Mouse (Mus musculus) lung, postnatal 14 days (tissue): Measurements from ENCODE around the gene Egln2.
A peak's percentile ranks its signal among the peaks of the same experiment; 100 is the strongest.

ENCODE experiments used
- DNase-seq: peaks from one replicate; pipeline ENCODE4 v3.0.0; 2021

Gene Egln2

DNA sequence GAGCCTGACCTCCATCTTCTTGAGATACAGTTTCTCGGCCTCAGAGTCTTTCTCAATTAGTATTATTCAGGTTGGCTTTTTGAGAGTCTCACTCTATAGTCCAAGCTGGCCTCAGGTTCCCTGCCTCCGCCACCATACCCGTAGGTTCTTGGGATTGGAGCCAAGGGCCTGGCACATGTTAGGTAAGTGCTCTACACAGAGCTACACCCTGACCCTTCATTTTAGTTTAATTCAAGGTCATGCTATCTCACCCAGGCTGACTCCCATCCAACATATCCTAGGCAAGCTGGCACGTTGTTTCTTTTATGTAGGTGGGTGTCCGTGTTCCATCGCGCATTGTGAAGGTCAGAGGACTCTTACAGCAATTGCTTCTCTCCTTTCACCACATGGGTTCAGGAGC is 8.3 kb upstream of the Egln2 start:
- no peak for DNase-seq

DNA sequence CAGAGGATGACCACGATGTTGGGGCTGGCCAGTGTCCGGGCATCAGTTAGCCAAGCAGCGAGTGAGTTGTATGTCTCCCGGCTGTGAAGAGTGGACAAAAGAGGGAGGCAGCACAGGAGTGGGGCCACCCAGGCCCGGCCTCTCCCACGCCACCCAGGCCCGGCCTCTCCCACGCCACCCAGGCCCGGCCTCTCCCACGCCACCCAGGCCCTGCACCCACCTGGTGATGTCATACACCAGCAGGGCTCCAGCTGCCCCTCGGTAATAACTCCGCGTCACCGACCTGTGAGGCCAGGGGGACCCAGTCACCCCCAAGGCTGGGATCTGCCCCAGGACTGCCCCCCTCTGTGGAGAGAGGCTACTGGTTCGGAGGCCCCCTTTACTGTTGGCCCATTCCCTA is 7.9 kb upstream of the Egln2 start:
- no peak for DNase-seq

DNA sequence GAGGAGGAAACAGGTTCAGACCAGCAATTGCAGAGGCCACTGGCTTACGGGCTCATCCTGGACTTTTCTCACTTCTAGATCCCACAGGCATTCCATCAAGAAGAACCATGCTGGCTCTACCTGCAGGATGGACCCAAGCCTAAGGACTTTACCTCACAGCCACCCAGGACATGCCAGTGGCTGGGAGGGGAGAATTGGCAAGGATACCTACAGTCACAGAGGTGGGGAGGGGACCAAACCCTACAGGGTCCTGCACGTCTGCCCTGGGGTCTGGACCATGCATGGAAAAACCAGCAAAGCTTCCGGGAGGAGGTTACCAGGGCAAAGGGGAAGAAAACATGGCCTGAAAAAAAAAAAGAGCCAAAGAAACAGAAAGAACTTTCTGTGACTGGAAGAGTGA is 4.4 kb upstream of the Egln2 start:
- DNase-seq, result no peak

DNA sequence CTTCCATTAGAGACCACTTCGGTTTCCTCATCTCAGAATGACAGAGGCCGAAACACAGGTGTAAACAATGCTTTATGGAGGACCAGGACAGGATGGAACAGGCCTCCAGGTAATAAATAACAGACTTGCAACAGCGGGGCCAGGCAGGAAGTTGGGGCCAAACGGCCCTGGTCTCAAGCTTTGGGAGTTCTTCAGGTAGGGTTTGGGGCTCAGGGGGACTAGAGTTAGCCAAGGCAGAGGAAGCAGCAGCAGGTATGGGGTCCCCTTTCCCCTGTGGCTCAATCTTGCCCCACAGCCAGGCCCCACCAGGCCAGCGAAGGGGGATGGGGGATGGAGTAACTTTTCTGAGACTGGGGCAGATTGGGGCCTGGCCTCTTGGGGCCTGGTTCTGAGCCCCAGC is 1.8 kb upstream of the Egln2 start:
- no peak for DNase-seq

DNA sequence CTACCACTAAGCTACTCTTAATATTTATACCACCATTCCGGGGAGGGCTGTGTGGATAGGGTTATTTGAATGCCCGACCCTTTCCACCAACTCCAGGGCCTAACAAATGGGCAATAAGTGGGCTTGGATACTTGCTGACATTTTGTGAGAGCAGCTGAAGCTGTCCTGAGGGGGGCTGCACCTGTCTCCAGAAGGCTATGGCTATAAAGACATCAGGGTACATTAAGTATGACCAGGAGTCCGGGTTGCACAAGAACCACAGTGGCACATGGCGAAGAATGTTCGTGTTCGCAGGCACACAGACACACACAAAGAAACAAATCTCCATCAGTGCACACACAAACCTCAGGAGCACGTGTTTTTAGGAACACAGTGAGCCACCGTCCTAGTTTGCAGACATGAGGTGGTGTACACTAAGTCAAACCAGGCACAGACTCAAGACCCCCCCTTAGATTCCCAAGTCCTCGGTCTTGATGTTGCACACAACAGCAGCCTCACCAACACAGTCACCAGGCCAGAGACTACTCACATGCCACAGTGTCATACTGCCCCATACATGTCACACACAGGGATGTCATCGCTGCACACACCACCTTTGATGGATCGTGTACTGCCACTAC is 983 bp upstream of the Egln2 start:
- DNase-seq, result no peak

DNA sequence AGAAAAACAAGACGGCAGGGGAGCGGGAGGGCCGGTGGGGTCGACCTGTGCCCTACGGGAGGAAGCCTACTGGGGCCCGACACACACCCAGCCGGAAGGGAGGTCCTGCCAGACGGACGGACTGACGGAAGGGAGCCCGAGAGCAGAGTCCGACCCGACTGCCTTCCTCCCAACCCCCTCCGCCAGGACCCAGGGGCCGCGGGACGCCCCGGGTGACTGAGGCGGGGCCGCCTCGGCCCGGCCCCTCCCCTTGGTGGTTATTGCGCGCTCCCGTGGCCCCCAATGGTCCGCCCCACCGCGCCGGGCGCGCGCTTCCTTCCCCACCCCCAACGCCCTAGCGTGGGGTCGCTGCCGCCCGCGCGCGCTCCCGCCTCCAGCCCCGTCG is 381 bp downstream of the Egln2 start:
- peak; percentile 91 for DNase-seq

DNA sequence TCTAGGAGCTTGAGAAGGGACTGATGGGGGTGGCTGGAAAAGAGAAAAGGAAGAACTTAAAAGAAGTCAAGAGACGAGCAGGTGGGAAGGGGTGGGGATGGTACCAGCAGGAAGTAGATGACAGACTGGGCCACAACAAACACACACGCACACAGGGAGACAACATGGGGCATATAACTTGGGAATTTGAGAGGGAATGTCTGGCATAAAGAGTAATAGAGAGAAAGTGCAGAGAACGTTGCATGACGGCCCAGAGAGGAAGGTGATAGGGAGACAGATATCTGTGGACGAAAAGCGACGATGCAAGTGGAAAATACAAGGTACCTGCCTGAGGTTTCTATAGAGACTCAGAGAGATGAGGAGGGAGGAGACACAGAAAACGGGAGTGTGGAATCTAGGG is 906 bp downstream of the Egln2 start:
- no peak for DNase-seq

DNA sequence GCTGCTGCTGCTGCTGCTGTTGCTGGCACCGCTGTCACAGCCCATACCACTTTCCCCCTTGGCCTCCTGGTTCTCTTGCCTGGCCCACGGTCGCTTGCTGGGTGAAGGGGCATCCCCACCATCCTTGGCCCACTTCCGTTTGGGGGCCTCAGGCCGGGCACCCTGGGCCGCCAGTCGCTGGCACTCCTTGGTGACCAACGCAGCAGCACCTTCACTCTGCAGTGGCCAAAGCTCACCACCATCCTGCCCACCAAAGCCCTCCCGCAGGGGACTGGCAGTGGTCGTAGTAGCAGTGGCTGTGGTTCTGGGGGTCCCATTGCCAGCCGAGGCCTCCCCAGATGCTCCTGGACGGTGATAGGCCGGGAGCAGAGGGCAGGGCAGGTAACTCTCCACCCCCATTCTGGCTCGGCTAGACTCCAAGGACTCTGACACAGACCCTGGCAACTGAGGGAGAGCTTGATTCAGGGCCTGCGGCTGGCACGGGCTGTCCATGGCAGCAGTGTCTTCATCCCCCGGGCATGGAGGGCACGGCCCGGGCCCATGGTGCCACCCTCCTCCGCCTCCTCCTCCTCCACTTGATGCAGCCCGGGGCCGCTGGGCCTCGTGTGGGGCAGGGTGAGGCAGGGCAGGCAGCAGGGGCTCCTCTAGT is 1.5 kb downstream of the Egln2 start:
- DNase-seq, result no peak

DNA sequence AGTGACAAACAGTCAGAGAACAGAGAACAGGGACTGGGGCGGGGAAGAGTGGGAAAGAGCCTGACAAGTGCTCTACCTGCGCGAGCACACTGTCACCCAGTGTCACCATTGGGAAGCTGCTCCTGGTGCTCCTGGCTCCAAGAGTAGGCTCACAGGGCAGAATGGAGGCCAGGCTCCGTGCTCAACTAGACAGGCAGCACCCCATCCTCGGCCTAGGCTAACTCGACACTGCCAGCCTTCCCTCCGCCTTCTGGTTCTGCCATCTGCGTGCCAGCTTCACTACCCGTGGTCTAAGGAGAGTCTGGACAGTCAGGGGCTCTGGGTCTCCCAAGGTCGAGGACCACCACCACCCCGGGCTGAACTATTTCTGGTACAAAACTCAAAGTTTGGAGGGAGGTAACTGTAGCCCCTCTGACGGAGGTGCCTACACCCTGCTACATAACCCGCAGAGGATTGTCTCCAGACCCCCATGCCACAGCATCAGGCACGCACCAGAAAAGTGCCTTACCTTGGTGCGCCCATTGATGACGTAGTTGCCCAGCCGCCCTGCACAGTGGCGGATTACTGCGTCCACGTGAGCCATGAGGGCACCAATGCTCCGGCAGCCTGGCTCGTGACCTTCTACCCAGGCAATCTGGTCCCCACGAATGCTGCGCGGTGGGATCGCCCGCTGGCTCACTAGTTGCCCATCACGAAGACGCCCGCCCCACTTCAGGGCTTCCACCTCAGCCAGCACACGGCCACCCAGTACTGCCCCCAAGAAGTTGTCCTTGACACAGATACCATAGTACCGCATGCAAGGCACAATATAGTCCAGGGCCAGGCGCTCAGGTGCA is 2.3 kb downstream of the Egln2 start:
- DNase-seq, result no peak

DNA sequence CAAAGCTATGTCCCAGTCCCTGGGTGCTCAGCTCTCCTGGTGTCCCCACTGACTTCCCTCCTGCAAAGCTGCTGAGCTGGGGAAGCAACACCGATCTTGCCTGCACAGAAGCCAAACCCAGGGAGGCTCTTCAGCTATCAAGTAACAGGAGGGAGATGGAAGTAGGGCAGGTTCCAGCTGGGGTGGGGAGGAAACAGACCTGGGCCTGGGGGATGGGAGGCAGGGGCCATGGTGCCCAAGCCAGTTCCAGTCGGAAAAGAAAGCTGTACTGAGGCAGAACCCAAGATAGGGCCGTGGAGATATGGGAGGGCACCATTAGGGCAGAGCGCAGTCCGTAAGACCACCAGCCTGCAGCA is 3.2 kb downstream of the Egln2 start:
- no peak for DNase-seq

DNA sequence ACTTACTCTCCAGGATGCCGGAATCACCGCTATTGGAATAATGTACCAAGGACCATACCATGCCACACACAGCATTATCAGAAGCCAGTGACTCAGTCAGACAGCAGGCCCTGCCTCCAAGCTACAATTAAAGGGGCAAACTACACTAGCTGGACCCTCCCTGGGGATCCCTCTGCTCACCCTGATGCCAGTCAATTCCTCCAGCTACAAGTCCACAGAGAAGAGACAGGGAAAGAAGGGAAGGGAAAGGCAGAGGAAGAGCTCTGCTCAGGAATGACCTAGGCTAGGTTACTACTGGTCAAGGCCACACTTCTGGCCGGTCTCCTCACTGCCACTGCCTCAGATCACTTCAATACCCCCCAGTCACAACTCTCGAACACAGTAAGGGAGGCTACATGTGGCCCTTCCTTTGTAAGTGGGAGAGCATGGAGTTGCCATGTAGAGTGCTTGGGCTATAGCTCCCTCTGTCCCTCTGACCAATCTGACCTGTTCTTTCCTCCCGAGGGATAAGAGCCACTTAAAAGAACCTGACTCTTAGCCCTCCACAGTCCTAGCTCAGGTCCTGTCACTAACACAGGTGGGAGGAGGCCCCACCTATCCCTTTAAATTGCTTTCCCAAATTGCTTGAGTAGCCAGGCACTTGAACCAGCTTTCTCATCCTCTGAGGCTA is 3.7 kb downstream of the Egln2 start:
- DNase-seq, result no peak

DNA sequence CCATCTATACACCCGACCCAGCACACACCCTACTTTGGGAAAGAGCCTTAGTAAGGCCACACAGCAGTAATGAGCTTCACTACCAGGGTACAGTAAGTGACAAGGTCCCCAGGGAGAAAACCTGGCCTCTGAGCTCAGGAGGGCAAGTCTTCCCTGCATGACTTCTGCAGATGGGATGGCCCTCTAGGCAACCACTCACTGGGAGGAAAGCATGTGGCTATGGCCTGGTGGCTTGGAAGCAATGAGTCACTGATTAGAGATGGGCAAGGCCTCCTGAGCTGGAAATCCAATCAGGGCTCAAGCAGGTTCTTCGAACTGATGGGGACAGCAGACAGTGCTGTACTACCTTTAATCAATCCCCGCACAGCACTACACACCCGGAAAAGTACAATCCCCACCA is 4.9 kb downstream of the Egln2 start:
- DNase-seq, result no peak

DNA sequence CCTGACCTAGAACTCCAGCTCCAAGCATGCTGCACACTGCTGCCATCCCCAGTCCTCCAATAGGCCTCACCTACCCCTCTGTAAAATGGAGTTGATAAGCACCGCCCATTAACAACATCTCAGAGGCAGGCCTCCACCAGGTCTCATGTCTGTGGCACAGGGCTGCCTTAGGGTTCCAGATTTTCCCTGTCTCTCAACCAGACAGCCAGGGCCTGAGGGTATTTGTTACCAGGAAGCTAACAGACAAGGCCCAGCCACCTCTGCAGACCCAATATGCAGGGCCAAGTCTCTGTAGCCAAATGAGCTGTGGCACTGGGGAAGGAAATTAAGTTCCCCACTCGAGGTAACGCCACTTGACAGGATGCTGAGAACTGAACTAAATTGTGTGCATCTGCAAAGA is 5.7 kb downstream of the Egln2 start:
- no peak for DNase-seq

DNA sequence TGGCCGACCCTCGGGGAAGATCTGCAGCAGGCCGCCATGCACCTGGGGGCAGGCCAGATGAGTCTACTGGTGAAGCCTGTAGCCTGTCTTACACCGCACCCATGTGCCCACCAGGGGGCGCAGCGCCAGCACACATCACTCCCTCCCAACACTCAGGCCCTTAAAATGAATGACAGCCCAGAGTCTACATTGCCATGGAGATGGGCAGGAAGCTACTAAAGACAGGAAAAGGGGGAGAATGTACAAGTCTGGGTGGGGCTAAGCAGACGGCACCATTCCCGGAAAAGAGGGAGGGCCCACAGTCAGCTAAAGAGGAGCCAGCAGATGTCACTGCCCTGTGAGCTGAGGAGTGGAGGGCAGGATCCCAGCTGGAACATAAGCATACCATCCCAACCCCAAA is 6.7 kb downstream of the Egln2 start:
- DNase-seq, result peak; percentile 91

DNA sequence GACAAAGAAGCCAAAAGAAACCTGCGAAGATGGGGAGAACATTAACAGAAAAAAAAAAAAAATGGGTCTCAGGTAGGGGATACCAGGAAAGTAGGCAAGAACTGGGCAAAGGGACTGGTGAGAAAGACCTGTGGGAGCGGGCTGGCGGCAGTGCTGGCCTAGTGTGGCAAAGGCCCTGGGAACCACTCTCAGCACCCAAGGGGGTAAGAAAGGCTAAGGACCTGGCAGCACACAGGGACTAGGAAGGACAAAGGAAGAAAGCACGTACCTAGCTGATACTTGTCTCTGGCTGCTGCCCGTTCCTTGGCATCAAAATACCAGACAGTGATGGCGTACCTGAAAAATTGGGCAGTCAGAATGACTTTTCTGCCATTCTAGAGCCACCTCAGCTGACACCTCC is 7.3 kb downstream of the Egln2 start:
- DNase-seq, result no peak

DNA sequence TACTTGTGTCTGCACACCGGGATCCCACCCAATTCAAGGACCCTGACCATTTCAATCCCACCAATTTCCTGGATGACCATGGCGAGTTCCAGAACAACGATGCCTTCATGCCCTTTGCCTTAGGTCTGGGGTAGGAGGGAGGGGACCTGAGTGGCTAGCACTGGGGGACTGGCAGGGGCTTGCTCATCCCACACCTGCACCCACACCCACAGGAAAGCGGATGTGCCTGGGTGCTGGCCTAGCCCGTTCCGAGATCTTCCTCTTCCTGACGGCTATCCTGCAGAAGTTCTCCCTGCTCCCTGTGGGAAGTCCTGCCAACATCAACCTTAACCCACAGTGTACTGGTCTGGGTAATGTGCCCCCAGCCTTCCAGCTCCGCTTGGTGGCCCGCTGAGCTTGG is 8.4 kb downstream of the Egln2 start:
- no peak for DNase-seq

DNA sequence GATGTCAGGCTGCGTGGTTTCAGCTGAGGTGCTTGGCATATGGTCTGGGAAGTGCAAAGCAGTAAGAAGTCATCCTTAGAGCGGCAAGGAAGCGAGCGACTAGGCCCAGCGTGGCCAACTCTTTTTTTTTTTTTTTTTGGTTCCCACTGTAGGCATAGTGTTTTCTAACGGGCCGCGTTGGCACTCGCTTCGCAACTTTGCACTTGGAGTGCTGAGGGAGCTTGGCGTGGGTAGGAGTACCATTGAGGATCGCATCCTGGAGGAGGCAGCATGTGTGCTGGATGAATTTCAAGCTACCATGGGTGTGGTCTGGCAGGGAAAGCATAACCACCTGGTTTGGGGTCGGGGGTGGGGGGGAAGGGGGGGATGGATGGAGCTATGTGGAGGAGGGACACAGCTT is 10.6 kb downstream of the Egln2 start:
- DNase-seq, result no peak

DNA sequence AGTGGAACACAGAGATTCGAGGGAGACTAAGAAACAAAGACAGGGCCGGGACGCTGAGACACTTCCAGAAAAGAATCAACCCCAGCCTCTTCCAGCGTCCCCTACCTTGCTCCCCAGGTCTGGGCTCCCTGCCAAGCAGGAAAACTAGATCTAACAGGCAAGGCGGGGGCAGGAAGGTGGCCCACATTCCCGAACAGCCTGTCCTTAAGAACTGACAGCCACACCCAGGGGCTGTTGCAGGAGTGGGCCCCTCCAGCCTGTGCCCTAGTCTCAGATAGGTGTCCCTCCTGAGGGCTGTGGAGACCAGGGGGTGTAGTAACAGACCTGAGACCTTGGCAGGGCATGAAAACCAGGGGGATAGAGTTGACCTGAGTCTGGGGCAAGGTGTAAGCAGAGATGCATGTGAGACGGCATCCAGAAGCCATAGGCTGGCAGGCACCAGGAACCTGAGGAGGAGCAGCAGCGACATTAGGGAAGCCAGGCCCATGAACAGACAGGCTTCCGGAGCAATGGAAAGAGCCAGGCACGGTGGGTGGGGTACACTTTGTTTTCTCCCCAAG is 13.3 kb downstream of the Egln2 start, which contains the start of gene Cyp2t4:
TSS of gene Cyp2t4 (plus strand) at position 510 of the 560 bp plus-strand sequence.
- DNase-seq, result peak; percentile 71

DNA sequence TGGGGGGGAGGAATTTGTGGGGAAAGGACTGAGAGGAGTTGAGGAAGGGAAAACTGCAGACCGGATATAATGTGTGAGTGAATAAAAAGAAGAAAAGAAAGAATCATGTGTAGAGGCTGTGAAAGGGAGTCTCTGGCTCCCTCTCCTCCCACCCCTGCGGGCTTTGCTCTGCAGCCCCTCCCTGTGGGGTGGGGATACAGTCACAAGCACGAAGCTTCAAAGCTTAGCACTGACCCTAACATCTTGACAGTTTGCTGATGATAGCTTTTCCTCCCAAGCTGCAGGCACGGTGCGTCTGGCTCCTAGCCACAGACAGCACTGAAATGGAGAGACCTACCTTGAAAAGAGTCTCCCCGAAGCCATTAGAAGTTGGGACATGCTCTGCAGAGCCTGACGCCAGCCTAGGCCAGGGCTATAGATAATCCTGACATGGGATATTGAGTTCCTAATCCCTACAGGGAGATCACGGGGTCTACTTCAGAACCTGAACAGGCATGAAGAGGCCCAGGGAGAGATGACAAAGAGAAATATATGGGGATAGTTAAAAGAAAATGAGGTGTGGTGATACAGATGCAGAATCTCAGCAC is 30.1 kb downstream of the Egln2 start:
- no peak for DNase-seq

DNA sequence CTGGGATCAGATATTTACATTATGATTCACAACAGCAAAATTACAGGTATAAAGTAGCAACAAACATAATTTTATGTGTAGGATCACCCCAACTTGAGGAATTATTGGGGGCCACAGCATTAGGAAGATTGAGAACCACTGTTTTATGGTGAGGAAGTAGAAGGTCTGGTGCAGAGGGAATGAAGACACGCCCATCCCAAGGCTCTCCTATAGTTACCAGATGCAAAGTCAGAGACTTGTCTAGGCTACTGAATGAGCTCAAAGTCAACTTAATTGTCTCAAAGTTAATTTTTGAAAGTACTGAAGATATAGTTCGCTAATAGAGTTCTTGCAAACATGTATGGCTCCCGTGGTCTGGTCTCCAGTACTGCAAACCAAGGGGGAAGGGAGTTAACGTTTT is 32.8 kb downstream of the Egln2 start:
- no peak for DNase-seq

DNA sequence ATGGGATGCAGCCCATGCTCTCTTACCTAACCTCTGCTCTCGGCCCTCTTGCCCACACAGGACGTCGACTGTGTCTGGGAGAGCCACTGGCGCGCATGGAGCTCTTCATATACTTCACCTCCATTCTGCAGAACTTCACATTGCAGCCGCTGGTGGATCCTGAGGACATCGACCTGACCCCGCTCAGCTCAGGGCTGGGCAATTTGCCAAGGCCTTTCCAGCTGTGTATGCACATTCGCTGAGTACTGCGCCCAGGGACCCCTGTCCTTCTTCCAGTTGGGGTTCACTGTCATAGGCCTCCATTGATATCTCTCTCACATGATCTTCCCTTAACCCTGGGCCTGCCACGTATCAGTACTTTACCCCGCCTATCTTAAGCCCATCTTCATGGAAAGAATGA is 33.4 kb downstream of the Egln2 start:
- DNase-seq, result peak; percentile 17

DNA sequence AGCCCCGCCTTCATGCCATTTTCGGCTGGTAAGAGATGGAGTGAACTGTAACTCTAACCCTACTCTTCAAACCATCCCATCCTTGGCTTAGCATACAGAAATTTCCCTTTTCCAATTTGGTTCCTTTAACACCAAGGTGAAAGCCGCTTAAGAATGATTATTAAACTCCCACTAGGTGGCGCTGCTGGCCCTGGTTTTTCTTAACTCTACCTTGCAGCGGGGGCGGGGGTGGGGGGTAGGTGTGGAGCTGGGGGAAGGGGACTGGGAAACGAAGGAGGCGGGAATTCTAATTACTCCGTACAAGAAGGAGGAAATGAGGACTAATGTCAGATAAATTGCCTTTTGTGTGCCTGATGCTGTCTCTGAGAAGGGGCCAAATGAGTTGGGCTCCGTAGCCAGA is 34.0 kb downstream of the Egln2 start:
- peak; percentile 76 for DNase-seq

DNA sequence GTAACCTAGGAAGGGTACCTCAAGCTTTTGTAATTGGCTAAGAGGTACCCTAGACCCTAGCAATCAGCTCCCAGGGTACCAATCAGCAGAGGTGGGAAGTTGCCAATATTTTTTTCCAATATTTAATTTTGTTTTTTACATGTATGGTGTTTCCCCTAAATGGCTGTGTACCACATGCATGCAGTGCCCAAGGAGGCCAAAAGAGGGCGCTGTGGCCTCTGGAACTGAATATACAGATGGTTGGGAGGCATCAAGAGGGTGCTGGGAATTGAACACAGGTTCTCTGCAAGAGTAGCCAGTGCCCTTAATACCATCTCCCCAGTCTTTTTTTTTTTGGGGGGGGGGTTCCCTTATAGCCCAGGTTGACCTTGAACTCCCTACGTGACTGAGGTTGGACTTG is 35.2 kb downstream of the Egln2 start:
- DNase-seq, result no peak
